Mouse (Mus musculus) ES-Bruce4 (cell line): ENCODE results near the gene Zfp626.

Source experiments
- CTCF ChIP-seq: IDR thresholded peaks from one replicate; pipeline ENCODE4 v1.8.1; 2011; ENCODE audit warnings: low read depth, low read length
- EP300 ChIP-seq: IDR thresholded peaks from 2 replicates; pipeline ENCODE4 v1.6.1; 2011; ENCODE audit warnings: low read depth, low read length; ENCODE audit not compliant: insufficient read depth
- POLR2A ChIP-seq: IDR thresholded peaks from one replicate; pipeline ENCODE4 v1.8.1; 2011; ENCODE audit warnings: low read length; ENCODE audit not compliant: insufficient read depth

DNA sequence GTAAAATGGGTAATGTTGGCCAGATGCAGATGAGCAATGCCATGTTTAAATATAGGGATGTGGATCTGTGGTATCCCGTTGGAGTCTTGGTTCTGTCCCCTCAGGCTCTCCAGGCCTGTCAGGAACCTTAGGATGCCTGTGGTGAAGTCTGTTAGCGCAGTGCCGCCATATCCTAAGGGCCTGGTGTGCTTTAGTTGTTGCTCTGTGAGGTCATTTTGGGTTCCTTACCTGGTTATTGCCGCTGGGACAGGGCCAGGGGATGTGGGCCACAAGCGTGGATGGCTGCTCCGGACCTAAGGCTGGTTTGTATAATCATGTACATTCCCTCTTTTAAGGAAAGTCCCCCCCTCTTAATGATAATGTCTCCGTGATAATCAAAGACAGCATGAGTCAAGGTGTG, 32.6 kb downstream of the Zfp626 start:
- no peak for TF ChIP-seq POLR2A
- TF ChIP-seq CTCF = no peak
- TF ChIP-seq EP300 = no peak
